Mouse (Mus musculus) adrenal gland, adult 2 months (tissue): ENCODE data around the gene Hs3st3b1. TPM values are rescaled to one million over a fixed set of nuclear protein-coding genes. Genes with fewer than 3 reads are reported as not detected.

Source experiments
- DNase-seq: peaks from one replicate; pipeline ENCODE4 v3.0.0; 2021
- polyA plus RNA-seq: library from polyadenylated mRNA; depleted of rRNA; stranded (reverse); fragments of >200 nt; gene quantifications from 2 replicates; pipeline ENCODE4 v1.2.3, GENCODE M21; 2012; rRNA removed
- total RNA-seq, 2 experiments: library from RNA; stranded (reverse); gene quantifications; 2 replicates each; pipeline ENCODE4 v1.2.3; 2021

Hs3st3b1 gene
- total and polyA plus RNA-seq, 3 experiments, result 1.7 to 4.8 (median 1.8) TPM

GRCm38 (mm10) chr11:63880296-63880695 is 41.8 kb downstream of the Hs3st3b1 start:
- no peak for DNase-seq

- no peak for DNase-seq
Measured at GRCm38 (mm10) chr11:63879261-63879660, 42.8 kb downstream of the Hs3st3b1 start.

- no peak for DNase-seq
Measured at GRCm38 (mm10) chr11:63878616-63879015, 43.5 kb downstream of the Hs3st3b1 start.

GRCm38 (mm10) chr11:63862746-63863145 is 59.3 kb downstream of the Hs3st3b1 start:
- DNase-seq, result no peak

GRCm38 (mm10) chr11:63861982-63862381 is 60.1 kb downstream of the Hs3st3b1 start:
- no peak for DNase-seq

- no peak for DNase-seq
Measured at GRCm38 (mm10) chr11:63851041-63851730, 70.9 kb downstream of the Hs3st3b1 start.

- no peak for DNase-seq
Measured at GRCm38 (mm10) chr11:63850261-63850660, 71.8 kb downstream of the Hs3st3b1 start.

GRCm38 (mm10) chr11:63845379-63845778 is 76.7 kb downstream of the Hs3st3b1 start:
- no peak for DNase-seq

- no peak for DNase-seq
Measured at GRCm38 (mm10) chr11:63844701-63845100, 77.4 kb downstream of the Hs3st3b1 start.

GRCm38 (mm10) chr11:63837526-63837925 is 84.6 kb downstream of the Hs3st3b1 start:
- no peak for DNase-seq

Other genes starting within 250 kb of the Hs3st3b1 start
- gene Cox10, start 157.2 kb upstream of the Hs3st3b1 start, total RNA-seq, result 10 to 100 TPM; 26.3 to 28.1 TPM
- 19.6 and 21.2 TPM in 2 replicates for gene Cox10, start 157.2 kb upstream of the Hs3st3b1 start, polyA plus RNA-seq